Mouse (Mus musculus) lung, embryonic 16.5 days (tissue): ENCODE data around the gene Psmd11. TPM values are rescaled to one million over a fixed set of nuclear protein-coding genes. Genes with fewer than 3 reads are reported as not detected.
"Not testable (repeated sequence)": the region's sequence is repeated elsewhere in the genome, so short reads cannot be mapped to it uniquely, and the experiment has no call there.

Source experiments
- ATAC-seq: fragments of 200-750 bp; cut with Nextera tagmentation; 2 replicates; pipeline ENCODE4 v1.8.0; 2017; ENCODE audit warnings: low read depth, mild to moderate bottlenecking, moderate library complexity
- H3K27ac ChIP-seq: fragments of 300-500 bp; sonication (generic); 2 replicates; pipeline ENCODE4 v1.5.1; 2014; ENCODE audit warnings: mild to moderate bottlenecking, control low read depth, low read length
- H3K27me3 ChIP-seq: fragments of 300-500 bp; sonication (generic); 2 replicates; pipeline ENCODE4 v1.6.1; 2014; ENCODE audit warnings: low read depth, low read length, mixed read lengths; ENCODE audit not compliant: control insufficient read depth, insufficient read depth
- H3K36me3 ChIP-seq: fragments of 300-500 bp; sonication (generic); 2 replicates; pipeline ENCODE4 v1.6.1; 2014; ENCODE audit warnings: low read length; ENCODE audit not compliant: control insufficient read depth, insufficient read depth
- H3K4me1 ChIP-seq: fragments of 300-500 bp; sonication (generic); replicated peaks from 2 replicates; pipeline ENCODE4 v1.6.1; 2014; ENCODE audit warnings: low read length, mixed read lengths; ENCODE audit not compliant: control insufficient read depth, insufficient read depth
- H3K4me2 ChIP-seq: fragments of 300-500 bp; sonication (generic); 2 replicates; pipeline ENCODE4 v1.6.1; 2014; ENCODE audit warnings: low read depth, low read length, control low read depth
- H3K4me3 ChIP-seq: fragments of 300-500 bp; sonication (generic); 2 replicates; pipeline ENCODE4 v1.5.1; 2014; ENCODE audit warnings: mild to moderate bottlenecking, low read length, control low read depth
- H3K9ac ChIP-seq: fragments of 300-500 bp; sonication (generic); 2 replicates; pipeline ENCODE4 v1.6.1; 2014; ENCODE audit warnings: low read length, control low read depth
- H3K9me3 ChIP-seq: fragments of 300-500 bp; sonication (generic); 2 replicates; pipeline ENCODE4 v1.6.1; 2016; ENCODE audit warnings: low read length; ENCODE audit not compliant: control insufficient read depth
- whole genome bisulfite sequencing: fragments of 180-500 bp; shearing (Covaris S2); extraction: QIAGEN DNeasy Blood & Tissue Kit; methylation state at CpG from one replicate; pipeline ENCODE4 v1.1.7; 2014; 5-methylcytosine and 5-hydroxymethylcytosine counted together
- polyA plus RNA-seq: library from polyadenylated mRNA; unstranded; fragments of >200 nt; fragmentation: Nextera tagmentation; extraction: Ambion mirVana; gene quantifications from 2 replicates; pipeline ENCODE4 v1.2.1, GENCODE M21; 2015

The Psmd11 gene
- polyA plus RNA-seq, 1 experiment from 2014 or later, result 300 TPM

DNA sequence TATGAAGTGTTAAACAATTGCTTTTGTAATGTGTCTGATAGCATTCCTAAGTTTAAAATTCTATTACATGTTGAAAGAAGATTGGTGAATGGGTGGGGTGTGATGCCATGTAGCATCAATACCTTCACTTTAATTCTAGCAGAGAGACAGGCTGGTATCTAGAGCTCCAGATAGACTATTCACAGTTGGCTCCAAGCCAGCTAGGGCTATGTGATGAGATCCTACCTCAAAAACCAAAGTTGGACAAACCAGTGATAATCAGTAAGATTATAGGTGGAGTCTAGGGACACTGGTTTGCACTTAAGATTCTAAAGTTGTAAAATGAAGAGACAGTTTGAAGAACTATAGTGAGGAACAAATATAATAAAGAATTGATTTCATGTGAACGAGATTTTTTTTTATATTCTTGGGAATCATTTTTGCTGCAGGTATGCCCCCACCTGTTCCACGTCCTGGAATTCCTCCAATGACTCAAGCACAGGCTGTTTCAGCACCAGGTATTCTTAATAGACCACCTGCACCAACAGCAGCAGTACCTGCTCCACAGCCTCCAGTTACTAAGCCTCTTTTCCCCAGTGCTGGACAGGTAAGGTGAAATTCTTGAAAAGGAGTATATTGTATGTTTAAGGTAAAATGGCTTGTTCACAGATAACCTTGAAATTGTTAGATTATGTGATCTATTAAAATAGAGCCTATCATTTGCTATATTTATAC, 36.9 kb upstream of the Psmd11 start:
- 90% methylated on average over 2 of the region's 2 CpGs for WGBS
- H3K27ac ChIP-seq, result no peak overlapping the region
- no peaks in the 10 kb centered on the region for H3K9me3 ChIP-seq
- H3K4me1 ChIP-seq, result no peaks in the 10 kb centered on the region; the same call in 1 of the 2 replicates
- no peak overlapping the region for H3K9ac ChIP-seq
- ATAC-seq, result no peak
- no peak overlapping the region for H3K4me3 ChIP-seq
- no peak overlapping the region for H3K4me2 ChIP-seq
- H3K36me3 ChIP-seq, result peaks cover 50% of the 10 kb centered on the region
- no peaks in the 10 kb centered on the region for H3K27me3 ChIP-seq

DNA sequence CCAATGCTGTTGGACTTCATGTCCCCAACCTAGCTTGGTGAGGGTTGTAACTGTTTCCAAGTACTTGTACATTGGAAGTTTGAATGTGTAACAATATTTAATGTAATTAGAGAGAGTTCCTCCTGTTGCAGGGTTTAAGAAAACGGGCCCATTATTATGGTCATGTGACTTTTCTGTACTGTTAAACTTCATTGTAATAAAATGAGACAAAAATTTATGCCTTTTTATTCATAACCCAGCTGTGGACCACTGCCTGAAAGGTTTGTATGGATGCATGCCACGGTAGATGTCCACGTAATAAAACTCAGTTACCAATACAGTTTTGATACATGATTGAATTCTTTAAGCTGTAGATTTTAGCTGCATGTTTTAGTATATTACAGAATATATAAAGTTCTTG, 32.5 kb upstream of the Psmd11 start:
- H3K27me3 ChIP-seq, result no peaks in the 10 kb centered on the region
- H3K36me3 ChIP-seq, result peaks cover 43% of the 10 kb centered on the region
- no peak overlapping the region for H3K4me2 ChIP-seq
- H3K9me3 ChIP-seq, result no peaks in the 10 kb centered on the region
- H3K4me3 ChIP-seq, result no peak overlapping the region
- H3K4me1 ChIP-seq, result no peaks in the 10 kb centered on the region
- ATAC-seq, result no peak
- H3K27ac ChIP-seq, result no peak overlapping the region
- WGBS, result 86% methylated on average over 3 of the region's 3 CpGs
- H3K9ac ChIP-seq, result no peak overlapping the region

DNA sequence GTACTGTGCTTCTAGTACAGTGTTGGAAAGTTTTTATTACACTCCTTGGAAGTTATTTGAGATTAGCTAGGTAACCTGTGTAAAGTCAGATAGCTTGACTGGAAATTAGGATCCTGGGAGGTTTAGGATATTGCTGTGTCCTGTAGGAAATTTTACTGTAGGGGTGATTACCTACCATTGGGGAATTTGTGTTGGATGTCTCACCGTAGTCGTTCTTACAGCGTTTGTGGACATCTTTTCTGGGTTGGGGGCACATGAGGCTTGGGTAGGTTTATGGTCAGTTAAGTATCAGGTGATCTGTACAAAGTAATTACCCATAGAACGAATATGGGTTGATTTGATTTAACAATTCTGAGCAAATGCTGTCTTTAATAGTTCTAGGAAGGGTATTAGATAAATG, 31.8 kb upstream of the Psmd11 start:
- Histone ChIP-seq H3K4me2 (no peak overlapping the region), H3K36me3 (peaks cover 41% of the 10 kb centered on the region), H3K27ac (no peak overlapping the region), H3K9me3 (no peaks in the 10 kb centered on the region), H3K9ac (no peak overlapping the region), H3K4me3 (no peak overlapping the region), H3K27me3 (no peaks in the 10 kb centered on the region), H3K4me1 (no peaks in the 10 kb centered on the region)
- no peak for ATAC-seq
- WGBS, result 86% methylated on average over 4 of the region's 4 CpGs

DNA sequence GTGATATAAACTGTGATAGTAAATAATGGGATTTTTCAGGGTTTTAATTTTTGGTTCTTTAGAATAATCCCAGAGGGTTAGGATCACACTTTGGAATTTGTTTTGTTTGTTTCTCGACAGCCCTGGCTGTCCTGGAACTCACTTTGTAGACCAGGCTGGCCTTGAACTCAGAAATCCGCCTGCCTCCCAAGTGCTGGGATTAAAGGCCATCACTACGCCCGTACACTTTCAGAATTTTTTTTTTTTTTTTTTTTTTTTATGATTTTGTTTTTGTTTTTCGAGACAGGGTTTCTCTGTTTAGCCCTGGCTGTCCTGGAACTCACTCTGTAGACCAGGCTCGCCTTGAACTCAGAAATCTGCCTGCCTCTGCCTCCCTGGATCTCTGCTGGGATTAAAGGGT, 20.5 kb upstream of the Psmd11 start:
- not testable (repeated sequence) for H3K4me1 ChIP-seq, ATAC-seq
- peaks cover 38% of the 10 kb centered on the region for H3K36me3 ChIP-seq

DNA sequence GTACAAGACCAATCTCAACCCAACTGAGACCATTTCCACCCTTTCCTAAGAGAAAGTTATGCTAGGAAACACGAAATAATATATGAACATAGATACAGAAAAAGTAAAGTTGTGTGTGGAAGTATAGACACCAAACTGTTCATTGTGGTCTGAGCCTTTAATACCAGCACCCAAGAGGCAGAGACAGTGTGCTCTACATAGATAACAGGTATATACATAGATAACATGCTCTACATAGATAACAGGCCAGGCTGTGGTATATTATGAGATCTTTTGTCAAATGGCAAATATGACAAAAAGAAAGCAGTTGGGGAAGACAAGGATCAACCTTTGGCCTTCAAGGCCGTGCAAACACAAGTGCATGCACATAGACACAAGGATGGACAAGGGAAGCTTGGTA, 18.0 kb upstream of the Psmd11 start:
- Histone ChIP-seq H3K4me2 (no peak overlapping the region), H3K36me3 (peaks cover 35% of the 10 kb centered on the region), H3K4me1 (no peaks in the 10 kb centered on the region)

More for the DNA sequence above, 20.5 kb upstream of the Psmd11 start:
- 94% methylated on average over 6 of the region's 6 CpGs for WGBS
- H3K9me3 ChIP-seq, H3K27ac ChIP-seq, H3K27me3 ChIP-seq, H3K4me3 ChIP-seq, H3K9ac ChIP-seq, H3K4me2 ChIP-seq: not testable (repeated sequence)

DNA sequence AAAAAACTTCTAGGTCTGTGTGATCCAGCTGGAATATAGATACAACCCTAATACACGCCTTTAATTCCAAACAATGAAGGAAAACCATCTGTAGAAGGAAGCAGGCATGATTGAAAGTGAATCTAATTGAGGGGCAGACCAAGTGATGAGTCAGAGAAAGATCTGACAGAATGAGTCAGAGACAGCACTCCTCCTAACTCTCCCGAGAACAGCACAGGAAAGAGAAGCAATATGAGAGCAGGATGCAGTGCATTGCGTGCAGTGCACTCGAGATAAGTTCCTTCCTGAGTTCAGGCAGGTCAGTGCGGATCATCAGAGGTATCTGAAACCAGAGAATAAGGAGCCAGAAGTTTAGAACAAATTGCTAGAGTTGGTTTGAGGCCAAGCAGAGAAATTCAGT, 11.3 kb upstream of the Psmd11 start:
- Histone ChIP-seq H3K36me3 (peaks cover 19% of the 10 kb centered on the region), H3K27me3 (no peaks in the 10 kb centered on the region), H3K4me2 (no peak overlapping the region), H3K9ac (no peak overlapping the region), H3K4me1 (no peaks in the 10 kb centered on the region), H3K27ac (no peak overlapping the region), H3K4me3 (no peak overlapping the region), H3K9me3 (peaks cover 5% of the 10 kb centered on the region)
- ATAC-seq, result no peak
- 89% methylated on average over 5 of the region's 5 CpGs for WGBS

More for the DNA sequence above, 18.0 kb upstream of the Psmd11 start:
- Histone ChIP-seq H3K9me3 (no peaks in the 10 kb centered on the region), H3K27ac (no peak overlapping the region), H3K27me3 (no peaks in the 10 kb centered on the region), H3K9ac (no peak overlapping the region), H3K4me3 (no peak overlapping the region)
- 85% methylated on average over 2 of the region's 2 CpGs for WGBS
- ATAC-seq, result no peak

DNA sequence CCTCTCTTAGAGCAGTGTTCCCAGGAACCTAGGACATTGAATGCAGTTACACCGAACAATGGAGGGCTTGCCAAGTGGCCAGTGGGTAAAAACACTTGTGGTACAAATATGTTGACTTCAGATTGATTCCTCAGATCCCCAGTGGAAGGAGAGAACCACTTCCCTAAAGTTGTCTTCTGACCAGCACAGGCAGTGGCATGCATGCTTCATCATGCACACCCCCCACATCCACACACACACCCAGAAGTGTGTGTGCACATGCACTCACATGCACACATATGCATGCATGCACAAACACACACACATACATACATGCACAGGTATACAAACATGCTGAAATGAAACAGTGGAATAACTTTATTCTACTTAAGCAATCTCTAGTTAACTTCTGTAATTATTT, 8.7 kb upstream of the Psmd11 start:
- Histone ChIP-seq H3K27ac (no peak overlapping the region), H3K9ac (no peak overlapping the region), H3K4me1 (no peaks in the 10 kb centered on the region), H3K4me2 (no peak overlapping the region), H3K9me3 (peaks cover 5% of the 10 kb centered on the region), H3K27me3 (no peaks in the 10 kb centered on the region), H3K4me3 (no peak overlapping the region), H3K36me3 (peaks cover 17% of the 10 kb centered on the region)
- WGBS, result 79% methylated on average over 1 of the region's 1 CpGs
- no peak for ATAC-seq

DNA sequence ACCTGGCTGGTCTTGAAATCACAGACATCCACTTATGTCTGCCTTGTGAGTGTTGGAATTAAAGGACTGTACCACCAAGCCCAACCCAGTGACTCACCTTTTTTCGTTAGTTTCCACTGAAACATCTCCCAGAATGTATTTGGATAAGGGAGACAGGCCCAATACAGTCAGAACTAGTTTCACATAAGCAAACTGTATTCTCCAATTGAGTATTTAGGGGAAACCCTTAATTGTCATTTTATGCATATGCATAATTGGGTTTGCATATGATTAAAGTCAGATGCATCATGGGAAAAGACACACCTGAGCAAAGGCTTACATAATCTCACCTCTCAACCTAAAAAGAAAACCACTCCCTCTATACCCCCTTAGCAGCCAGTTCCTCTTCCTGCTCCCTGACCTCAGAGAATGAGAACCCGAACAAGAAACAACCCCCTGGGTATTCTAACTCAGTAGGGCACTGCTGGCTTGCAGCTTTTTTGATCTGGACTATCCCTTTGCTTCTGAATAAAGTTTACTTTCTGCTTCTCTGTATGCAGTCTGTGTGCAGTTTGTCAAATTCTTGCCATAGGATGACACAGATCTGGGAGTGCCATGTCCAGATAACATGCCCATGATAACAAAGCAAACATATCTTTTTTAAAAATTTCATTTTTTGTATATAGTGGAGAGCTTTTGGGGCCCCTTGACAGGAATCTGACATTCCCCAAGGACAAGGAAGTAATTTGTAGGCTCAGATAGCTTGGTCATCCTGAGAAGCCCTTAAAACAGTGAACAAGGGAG, 8.0 kb upstream of the Psmd11 start:
- Histone ChIP-seq H3K4me1 (no peaks in the 10 kb centered on the region), H3K4me2 (no peak overlapping the region), H3K36me3 (peaks cover 12% of the 10 kb centered on the region), H3K4me3 (no peak overlapping the region), H3K27me3 (no peaks in the 10 kb centered on the region), H3K9ac (no peak overlapping the region), H3K9me3 (peaks cover 5% of the 10 kb centered on the region), H3K27ac (no peak overlapping the region)
- 53% methylated on average over 2 of the region's 2 CpGs for WGBS
- ATAC-seq, result no peak

DNA sequence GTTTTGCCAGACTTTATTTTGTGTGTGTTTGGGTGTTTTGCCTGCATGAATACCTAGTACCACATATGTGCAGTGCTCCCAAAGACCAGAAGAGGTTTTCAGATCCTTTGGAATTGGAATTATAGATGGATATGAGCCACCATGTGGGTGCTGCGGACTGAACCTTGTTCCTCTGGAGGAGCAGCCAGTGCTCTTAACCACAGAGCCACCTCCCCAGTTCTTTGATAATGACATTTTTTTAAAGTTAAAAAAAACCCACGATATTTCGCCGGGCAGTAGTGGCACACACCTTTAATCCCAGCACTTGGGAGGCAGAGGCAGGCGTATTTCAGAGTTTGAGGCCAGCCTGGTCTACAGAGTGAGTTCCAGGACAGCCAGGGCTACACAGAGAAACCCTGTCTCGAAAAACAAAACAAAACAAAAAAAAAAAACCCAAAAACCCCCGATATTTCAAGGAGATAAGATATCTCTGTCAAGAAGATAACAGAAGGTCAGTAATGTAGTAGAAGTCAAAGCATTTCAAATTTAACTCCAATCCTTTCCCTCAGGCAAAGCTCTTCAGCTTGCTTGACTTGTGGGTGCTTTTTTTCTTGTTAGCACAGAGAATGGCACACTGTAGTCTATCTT, 6.9 kb upstream of the Psmd11 start:
- Histone ChIP-seq H3K9ac (no peak overlapping the region), H3K4me2 (no peak overlapping the region), H3K27me3 (no peaks in the 10 kb centered on the region), H3K27ac (no peak overlapping the region), H3K36me3 (peaks cover 7% of the 10 kb centered on the region), H3K9me3 (peaks cover 5% of the 10 kb centered on the region), H3K4me3 (no peak overlapping the region), H3K4me1 (no peaks in the 10 kb centered on the region)
- WGBS, result 75% methylated on average over 7 of the region's 7 CpGs
- no peak for ATAC-seq
